Mouse (Mus musculus): ENCODE results near the gene Tomm22.

DNA sequence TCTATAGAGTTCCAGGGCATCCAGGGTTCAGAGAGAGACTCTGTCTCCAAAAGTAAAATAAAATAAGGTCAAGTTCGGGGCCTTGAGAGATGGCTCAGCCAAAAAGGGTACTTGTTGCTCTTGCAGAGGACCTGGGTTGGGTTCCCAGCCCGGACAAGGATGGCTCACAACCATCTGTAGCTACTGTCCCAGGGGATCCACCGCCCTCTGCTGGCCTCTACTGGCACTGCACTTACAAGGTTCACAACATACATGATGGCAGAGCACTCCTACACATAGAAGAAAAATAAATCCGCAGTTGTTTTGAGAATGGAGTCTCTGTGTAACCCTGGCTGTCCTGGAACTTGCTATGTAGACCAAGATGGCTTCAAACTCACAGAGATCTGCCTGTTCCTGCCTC is 8.8 kb upstream of the Tomm22 start:
- TF ChIP-seq GATA1 (IDR thresholded peaks at IDR 0.05; ENCODE audit: borderline replicate concordance, low read length) (no peak), FLI1 (IDR thresholded peaks at IDR 0.05; ENCODE audit: low read length) (no peak)

All from megakaryocyte, embryonic 14.5 days (primary cell).